Mouse (Mus musculus): ENCODE measurements around the gene Scd2. TPM values are rescaled to one million over a fixed set of nuclear protein-coding genes. Genes with fewer than 3 reads are reported as not detected.
"Not testable (repeated sequence)": the region's sequence is repeated elsewhere in the genome, so short reads cannot be mapped to it uniquely, and the experiment has no call there.

The Scd2 gene
- total RNA-seq, 2 experiments from 2014 or later = 590 to 647 TPM

DNA sequence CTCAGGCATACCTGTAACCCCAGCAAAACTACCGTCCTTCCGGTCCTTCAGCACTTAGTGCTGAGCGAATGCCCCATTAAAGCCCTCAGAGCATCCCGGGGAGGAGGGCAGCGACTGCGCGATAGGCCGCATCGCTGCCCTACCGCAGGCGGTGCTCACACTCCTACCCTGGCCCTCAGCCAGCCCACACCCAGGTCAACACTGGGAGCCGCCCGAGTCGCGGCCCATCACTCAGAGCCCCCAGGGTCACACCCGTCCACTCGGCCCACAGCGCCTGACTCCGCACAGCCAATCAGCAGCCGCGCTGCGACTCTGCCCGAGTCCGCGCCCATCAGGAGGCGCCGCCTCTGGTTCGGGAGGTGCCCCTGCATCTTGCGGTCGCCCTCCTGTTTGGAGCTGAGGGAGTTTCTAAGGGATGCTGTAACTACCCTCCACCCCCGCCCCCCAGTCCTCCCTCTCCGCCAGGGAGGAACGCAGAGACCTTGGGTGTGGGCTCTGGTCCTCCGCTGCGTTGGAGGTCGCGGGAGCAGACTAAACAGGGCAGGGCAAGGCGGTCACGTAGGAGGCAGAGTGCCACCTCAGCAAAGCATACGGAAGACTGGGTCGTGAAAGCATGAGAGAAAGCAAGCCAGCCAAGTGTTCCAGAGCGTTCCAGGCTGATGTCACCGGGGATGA is 26.5 kb upstream of the Scd2 start:
- intact Hi-C loops (cut with DNase I) = loop anchor here (1.0 to 2.0 kb wide), 2 partner anchors 19 to 28 kb away; no protein-coding TSS in a partner anchor
- peak; percentile 87 to 92 for DNase-seq (ENCODE audit: low spot score in 2 of 2)

DNA sequence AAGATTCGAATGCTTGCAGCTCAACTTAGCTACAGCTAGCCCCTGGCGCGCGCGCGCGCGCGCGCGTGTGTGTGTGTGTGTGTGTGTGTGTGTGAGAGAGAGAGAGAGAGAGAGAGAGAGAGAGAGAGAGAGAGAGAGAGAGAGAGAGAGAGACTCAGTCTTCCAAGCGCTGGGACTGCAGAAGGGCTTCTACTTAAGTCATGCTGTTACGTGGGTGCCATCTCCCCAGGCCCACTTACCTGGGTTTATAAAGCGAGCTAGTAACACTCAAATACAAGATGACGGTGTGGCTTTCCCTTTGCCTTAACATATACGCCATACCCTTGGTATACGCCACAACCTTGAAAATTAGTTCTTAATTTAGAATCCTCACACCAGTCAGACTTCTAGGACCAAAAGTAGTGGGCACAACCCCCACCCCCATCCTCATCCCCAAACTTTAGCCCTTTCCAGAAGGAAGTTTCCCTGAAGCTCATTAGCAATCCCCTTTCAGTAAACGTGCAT is 25.9 kb upstream of the Scd2 start:
- no peak for DNase-seq (ENCODE audit: low spot score in 2 of 2)
- intact Hi-C loops (cut with DNase I) = loop anchor here (1.0 to 2.0 kb wide), 2 partner anchors 19 to 27 kb away; no protein-coding TSS in a partner anchor

DNA sequence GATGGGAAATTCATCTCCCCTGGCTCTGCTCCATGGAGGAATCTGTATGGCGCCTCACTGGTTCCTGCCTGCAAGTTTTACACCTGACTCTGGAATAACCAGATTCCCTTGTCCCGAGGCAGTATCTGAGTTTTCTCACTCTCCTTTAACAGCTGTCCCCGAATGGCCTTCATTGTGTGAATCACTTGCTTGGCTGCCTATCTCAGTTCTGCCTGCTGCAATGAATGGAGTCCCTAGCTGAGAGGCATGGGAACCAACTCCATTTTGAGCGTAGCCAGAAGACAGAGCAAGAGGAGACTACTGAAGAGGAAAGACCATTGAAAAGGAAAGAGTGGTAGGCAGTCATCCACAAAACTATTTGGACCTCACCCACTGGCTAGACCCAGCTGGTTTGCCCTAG is 19.8 kb upstream of the Scd2 start:
- DNase-seq (ENCODE audit: low spot score in 2 of 2) = no peak
- intact Hi-C loops (cut with DNase I) = no loop called here

DNA sequence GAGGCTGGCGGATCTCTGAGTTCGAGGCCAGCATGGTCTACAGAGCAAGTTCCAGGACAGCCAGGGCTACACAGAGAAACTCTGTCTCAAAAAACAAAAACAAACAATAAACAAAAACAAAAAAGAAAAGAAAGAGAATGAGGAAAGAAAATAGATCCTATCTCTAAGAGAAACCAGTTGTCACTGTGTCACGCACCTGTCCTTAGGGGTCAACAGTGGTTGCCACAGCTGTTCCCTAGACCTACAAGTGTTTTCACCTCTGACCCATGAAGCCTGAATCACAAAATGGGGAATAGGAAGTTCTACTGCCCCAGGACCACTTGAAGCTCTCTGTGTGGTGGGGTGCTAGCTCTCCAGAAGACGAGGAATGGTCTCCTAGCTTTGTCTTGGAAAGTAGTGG is 19.0 kb upstream of the Scd2 start:
- no peak for DNase-seq (ENCODE audit: low spot score in 2 of 2)
- intact Hi-C loops (cut with DNase I) = no loop called here

DNA sequence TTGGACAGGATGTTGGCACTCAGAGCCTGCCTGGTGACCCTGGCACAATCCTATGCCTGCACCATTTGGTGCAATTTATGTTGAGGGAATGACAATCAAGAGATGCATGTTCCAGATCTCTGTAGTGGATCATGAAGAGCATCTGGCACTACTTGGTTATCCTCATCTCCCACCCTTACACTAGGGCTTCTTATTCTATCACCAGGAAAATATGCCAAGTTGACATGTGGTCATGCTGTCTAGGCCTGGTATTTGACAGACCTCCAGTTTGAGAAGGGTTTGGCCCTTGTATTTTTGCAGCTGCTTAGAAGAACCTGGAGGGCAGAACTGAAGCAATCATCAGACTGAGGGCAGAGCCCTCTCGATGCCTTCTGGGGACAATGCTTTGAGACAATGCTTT is 18.1 kb upstream of the Scd2 start:
- intact Hi-C loops (cut with DNase I) = no loop called here
- DNase-seq (ENCODE audit: low spot score in 2 of 2) = no peak

DNA sequence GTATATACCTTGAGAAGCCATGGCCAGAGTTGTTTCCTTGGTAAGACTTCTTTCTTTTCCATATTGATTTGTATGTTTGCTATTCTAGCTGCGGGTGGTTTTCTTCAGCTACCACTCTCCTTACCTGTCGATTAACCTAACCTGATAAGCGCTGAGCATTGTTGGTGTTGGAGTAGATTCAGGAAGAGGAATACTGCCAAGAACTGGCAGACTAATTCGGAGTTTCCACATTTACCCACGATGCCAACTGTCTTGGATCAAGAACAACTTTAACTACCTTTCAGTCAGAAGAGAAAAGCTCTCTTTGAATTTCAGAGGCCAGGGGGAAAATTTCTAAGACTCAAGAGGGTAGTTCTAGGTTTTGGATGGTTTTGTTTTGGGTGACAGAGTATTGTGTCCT is 16.6 kb upstream of the Scd2 start:
- intact Hi-C loops (cut with DNase I) = no loop called here

DNA sequence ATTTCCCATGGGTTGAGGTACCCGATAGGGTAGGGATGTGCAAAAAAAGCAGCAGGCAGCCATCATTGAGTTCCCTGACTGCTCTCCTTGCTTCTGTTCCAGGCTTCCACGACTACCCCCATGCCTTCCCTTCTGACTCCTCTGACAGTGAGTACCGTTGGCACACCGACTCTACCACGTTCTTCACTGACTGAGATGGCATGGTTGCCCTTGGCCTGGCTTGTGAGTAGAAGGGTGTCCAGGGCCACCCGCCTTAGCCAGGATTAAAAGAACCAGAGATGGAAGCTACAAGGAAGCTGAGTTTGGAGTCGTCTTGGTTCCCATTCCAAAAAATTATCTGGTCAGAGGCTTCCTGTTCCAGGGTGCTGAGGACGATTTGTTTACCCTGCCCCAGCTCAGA is 15.5 kb upstream of the Scd2 start:
- intact Hi-C loops (cut with DNase I) = no loop called here
- DNase-seq (ENCODE audit: low spot score in 2 of 2) = no peak

More for the DNA sequence above, 16.6 kb upstream of the Scd2 start:
- no peak for DNase-seq (ENCODE audit: low spot score in 2 of 2)

DNA sequence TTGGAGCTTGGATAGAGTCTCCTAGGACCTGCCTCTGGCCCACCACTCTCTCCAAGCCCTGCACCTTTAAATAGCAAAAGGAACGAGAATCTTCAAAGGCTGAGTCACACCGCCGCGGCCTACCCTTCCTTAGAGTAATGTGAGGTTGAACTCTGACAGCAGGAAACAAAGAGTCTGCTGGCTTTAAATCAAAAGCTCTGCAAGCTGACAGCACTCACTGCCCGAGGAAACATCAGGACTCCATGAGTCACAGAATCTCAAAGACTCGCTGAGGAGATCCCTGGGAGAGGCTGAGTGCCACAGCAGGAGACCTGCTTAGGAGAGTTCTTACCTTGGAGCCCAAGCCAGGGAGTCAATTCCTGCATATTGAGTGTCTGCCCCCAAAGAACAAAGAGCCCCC is 12.7 kb upstream of the Scd2 start:
- DNase-seq (ENCODE audit: low spot score in 2 of 2) = no peak
- intact Hi-C loops (cut with DNase I) = no loop called here

DNA sequence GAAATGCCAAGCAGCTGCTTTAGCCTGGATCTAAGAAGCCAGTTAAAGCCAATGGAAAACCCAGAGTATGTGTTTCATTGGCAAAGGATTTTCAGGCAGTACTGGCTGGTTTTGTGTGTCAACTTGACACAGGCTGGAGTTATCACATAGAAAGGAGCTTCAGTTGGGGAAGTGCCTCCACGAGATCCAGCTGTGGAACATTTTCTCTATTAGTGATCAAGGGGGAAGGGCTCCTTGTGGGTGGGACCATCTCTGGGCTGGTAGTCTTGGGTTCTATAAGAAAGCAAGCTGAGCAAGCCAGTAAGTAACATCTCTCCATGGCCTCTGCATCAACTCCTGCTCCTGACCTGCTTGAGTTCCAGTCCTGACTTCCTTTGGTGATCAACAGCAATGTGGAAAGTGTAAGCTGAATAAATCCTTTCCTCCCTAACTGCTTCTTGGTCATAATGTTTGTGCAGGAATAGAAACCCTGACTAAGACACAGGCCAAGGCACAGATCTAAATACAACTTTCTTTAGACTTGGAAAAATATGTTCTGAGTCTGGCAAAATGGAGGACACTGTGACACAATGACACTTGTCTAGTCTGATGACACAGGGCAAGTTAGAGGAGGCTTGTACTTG is 11.5 kb upstream of the Scd2 start:
- DNase-seq (ENCODE audit: low spot score in 2 of 2); intact Hi-C loops (cut with DNase I): not testable (repeated sequence)

DNA sequence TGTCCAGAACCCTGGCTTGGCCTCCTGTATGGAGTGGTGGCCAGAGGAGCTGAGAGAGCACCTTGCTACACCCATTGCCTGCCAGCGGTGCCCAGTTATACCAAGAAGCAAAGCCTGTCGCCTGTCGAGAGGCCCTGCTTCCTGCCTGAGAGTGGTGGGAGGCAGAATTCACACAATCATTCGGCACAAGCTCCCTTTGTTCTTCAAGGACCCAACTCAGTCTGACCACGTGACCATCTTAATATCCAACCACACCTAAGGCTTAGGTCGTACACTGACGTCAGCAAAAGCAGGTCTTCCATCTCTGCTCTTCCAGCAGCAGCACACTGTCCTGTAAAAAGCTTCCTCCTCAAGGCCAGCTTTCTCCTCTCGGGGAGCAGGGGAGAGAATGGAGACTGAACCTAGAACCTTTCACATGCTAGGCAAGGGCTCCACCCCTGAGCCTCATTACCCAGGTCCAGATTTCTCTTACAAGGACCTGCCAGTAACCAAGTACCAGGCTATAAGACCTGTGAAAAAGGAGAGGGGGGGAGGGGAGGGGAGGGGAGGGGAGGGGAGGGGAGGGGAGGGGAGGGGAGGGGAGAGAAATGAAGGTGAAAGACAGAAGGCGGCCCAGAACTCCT is 10.8 kb upstream of the Scd2 start:
- intact Hi-C loops (cut with DNase I) = no loop called here

DNA sequence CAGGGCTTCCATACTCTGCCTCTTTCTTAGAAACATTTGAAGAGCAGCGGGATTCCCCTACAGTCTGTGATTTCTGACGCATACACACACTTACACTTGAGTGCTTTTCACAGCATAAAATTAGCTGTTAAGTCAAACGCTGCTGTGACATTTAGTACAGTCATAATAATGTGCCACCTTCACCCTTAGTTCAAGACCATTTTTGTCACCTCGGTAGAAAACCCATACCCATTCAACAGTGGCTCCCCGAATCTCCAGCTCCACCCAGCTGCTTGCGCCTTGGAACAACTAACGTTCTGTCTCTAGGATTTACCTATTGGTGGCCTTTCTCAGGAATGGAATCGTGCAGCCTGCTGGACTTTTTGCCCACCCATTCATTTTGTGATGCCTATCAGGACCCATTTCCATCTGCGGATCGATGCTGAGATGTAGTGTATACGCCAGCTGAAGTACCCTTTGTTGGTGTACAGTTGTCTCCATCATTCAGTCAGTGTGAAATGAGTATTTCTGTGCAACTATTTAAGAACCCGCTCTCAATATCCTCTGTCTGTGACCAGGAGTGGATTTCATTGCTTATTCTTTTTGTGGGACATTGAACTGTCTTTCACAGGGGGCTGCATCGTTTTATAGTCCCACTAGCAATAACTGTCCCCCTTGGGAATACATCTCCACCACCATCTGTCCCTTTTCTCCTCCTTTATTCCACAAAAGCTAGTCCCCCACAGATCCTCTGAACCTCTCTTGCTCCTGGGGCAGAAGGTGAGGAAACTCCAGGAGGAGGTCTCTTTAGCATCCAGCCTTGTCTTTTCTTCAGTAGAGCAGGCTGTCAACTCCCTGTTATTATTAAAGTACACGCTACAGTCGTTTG is 10.1 kb upstream of the Scd2 start:
- intact Hi-C loops (cut with DNase I) = loop anchor here (1.0 kb wide), 1 partner anchor 11 kb away; no protein-coding TSS in a partner anchor
- no peak for DNase-seq (ENCODE audit: low spot score in 2 of 2)

More for the DNA sequence above, 10.8 kb upstream of the Scd2 start:
- DNase-seq (ENCODE audit: low spot score in 2 of 2) = no peak

DNA sequence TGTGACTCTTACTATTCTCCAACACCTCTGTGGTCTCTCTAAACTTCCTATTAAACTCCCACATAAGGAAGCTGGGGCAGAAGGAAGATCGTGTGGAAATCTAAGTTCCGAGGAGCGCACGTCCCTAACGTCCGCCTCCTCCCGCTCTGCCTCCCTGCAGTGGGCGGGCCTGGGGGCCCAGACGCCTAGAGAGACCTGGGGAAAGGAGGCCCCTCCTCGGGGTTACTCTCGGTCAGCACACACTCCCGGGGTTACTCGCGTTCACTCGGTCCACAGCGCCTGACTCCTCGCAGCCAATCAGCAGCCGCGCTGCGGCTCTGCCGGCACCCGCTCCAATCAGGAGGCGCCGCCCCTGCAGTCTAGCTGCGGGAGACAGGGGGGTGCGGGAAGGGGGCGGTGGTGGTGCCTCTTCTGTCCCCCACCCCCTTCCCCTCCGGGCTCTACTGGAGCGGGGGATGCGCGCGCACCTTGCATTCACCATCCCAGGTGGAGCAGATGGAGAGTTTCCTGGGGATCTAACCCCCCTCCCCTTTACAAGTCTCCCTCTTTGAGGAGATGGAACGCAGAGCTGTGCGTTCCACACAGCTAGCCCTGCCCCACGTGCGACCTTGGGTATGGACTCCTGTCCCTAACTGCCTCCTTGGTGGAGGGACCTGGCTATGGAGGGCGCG is 9.3 kb upstream of the Scd2 start:
- DNase-seq (ENCODE audit: low spot score in 2 of 2) = peak; percentile 88 to 92
- intact Hi-C loops (cut with DNase I) = loop anchor here (1.0 kb wide), 1 partner anchor 10 kb away; no protein-coding TSS in a partner anchor

DNA sequence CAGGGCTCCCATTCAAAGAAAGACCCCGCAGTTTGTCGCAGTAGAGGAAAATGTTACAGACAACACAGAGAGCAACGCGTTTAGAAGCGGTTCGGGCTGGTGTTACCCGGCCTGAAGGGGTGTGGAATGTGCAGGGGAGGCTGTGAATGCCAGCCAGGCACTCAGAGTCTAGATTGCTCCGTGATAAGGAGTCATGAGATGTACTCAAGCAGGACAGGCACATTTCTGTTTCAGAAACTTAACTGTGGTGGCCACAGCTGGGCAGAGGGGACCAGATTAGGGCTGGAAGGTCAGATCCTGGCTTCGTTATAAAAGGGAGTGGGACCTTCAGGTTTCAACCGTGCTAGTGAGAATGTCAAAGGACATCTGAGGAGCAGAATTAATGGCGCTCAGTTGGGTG is 8.8 kb upstream of the Scd2 start:
- intact Hi-C loops (cut with DNase I) = loop anchor here (1.0 kb wide), 1 partner anchor 10 kb away; no protein-coding TSS in a partner anchor
- no peak for DNase-seq (ENCODE audit: low spot score in 2 of 2)

DNA sequence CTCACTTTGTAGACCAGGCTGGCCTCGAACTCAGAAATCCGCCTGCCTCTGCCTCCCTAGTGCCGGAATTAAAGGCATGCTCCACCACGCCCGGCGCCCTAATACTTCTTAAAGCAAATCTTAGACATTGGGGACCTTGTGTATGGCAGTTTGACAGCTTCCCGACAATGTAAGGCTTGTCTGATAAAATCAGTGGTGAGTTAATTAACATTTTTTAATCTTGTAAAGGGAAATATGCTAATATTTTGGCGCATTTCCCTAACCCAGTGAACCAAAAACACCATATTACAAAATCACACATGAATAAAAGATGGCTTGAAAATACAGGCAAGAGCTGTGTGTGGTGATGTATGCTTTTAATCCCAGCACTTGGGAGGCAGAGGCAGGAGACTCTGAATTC is 7.9 kb upstream of the Scd2 start:
- intact Hi-C loops (cut with DNase I) = no loop called here
- DNase-seq (ENCODE audit: low spot score in 2 of 2) = no peak

DNA sequence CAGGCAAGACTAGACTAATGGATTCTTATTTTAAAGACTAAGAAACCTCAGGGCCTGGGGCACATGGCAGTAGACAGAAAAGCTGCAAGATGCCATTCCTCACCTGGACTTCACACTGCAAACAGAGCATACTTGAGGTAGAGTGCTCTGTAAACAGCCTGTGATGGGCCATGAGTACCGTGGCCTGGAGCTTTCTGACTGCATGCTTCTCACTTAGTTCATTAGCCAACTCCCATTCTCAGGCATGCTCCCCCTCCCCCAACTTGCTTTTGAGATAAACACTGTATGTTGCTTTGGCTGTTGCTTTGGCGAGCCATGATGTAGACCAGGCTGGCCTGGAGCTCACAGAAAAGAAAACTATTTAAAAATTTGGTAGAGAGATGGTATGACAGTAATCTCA is 7.4 kb upstream of the Scd2 start:
- no peak for DNase-seq (ENCODE audit: low spot score in 2 of 2)
- intact Hi-C loops (cut with DNase I) = no loop called here

DNA sequence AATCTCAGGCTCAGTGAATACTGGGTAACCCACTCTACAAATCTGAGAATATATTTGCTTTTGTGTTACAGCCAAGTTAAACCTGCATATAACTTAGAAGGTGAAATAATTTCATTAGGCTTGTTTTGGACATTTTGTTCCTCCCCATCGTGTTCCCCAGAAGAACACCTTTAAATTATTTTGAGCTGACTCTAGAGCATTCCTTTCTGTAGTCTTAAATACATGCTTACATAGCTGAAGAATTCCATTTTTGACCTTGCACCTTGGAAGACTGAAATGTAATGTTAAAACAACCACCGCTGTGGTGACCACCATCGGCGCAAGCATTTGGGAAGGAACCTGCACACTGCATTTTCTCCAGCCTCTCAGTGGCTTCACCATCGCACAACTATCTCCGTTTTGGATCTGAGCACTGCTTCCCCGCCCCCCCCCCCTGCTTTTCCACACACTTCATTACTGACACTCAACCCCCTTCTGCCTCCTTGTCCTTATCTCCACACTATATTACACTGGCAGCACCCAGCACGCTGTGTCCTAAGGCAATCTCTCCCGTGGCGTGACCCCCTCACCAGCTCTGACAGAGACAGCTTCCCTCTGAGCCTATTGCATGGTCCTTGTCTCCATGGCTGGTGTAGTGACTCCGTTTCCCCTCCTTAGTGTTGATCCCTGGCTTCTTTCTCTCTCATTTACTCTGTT is 5.9 kb upstream of the Scd2 start:
- no peak for DNase-seq (ENCODE audit: low spot score in 2 of 2)
- intact Hi-C loops (cut with DNase I) = no loop called here

DNA sequence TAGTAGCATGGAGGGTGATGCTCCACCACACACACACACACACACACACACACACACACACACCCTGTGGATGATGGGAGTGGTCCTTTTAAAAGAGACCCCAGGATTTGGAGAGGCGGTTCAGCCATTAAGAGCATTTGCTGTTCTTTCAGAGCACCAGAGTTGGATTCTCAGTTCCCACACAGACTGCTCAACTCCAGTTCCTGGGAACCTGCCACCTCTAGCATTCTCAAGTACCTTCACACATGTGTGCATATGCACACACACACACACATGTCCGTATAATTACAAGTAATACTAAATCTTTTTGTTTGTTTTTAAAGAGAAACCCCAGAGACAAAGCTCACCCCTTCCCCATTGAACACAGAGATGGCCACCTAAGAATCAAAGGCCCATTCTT is 1.4 kb upstream of the Scd2 start:
- intact Hi-C loops (cut with DNase I) = no loop called here
- DNase-seq (ENCODE audit: low spot score in 2 of 2) = no peak

DNA sequence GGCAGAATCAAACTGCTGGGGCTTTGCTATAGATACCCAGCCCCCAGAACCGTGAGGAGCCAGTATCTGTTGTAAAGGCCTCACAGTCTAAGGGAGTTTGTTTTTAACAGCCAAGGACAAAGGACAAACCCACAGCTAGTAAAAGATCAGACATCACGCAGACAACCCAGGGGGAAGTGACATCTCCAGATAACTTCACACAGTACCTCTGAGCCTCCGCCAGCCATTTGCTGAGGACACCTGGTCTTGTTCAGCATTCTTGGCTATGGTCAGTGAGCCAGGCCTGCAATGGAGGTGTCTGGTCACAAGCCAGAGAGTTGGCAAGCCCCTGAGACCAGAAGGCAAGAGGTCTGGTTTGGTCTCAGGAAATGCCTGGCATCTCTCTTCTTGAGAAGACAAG is 991 bp upstream of the Scd2 start:
- DNase-seq (ENCODE audit: low spot score in 2 of 2) = no peak
- intact Hi-C loops (cut with DNase I) = no loop called here

All from left cerebral cortex, postnatal 36 days (tissue).